Mouse (Mus musculus): ENCODE data around the gene Cdkn2d. TPM values are rescaled to one million over a fixed set of nuclear protein-coding genes. Genes with fewer than 3 reads are reported as not detected.

Gene Cdkn2d
- polyA plus RNA-seq, 1 experiment from 2014 or later = 87.1 TPM

- H3K4me3 ChIP-seq (ENCODE audit: low read depth, low read length) = no peak overlapping the region
- no peak overlapping the region for H3K9ac ChIP-seq (ENCODE audit: low read length)
- no peak overlapping the region for H3K27ac ChIP-seq (ENCODE audit: low read depth, low read length)
- no peaks in the 10 kb centered on the region for H3K9me3 ChIP-seq (ENCODE audit: control insufficient read depth, low read length)
- peaks cover 5% of the 10 kb centered on the region; the same call in 1 of the 2 replicates for H3K4me1 ChIP-seq (ENCODE audit: control insufficient read depth, insufficient read depth, low read length)
- no peak for DNase-seq (ENCODE audit: low spot score)
- no peak overlapping the region for H3K4me2 ChIP-seq (ENCODE audit: low read depth)
- ATAC-seq (ENCODE audit: insufficient read depth, low FRiP score, low TSS enrichment) = no peak
- WGBS = 68% methylated on average over 2 of the region's 2 CpGs
- H3K27me3 ChIP-seq (ENCODE audit: control insufficient read depth, insufficient read depth, low read length) = peaks cover 55% of the 10 kb centered on the region
- no peaks in the 10 kb centered on the region for H3K36me3 ChIP-seq (ENCODE audit: control insufficient read depth, insufficient read depth, low read length)
Measured at GRCm38 (mm10) chr9:21250509-21250908, 40.7 kb downstream of the Cdkn2d start.

GRCm38 (mm10) chr9:21249629-21250508, 41.3 kb downstream of the Cdkn2d start:
- DNase-seq (ENCODE audit: low spot score) (no peak), ATAC-seq (ENCODE audit: insufficient read depth, low FRiP score, low TSS enrichment) (no peak)
- Histone ChIP-seq H3K4me1 (ENCODE audit: control insufficient read depth, insufficient read depth, low read length) (peaks cover 7% of the 10 kb centered on the region; the same call in 1 of the 2 replicates), H3K9me3 (ENCODE audit: control insufficient read depth, low read length) (no peaks in the 10 kb centered on the region), H3K4me3 (ENCODE audit: low read depth, low read length) (no peak overlapping the region), H3K4me2 (ENCODE audit: low read depth) (no peak overlapping the region), H3K9ac (ENCODE audit: low read length) (no peak overlapping the region), H3K27me3 (ENCODE audit: control insufficient read depth, insufficient read depth, low read length) (peaks cover 61% of the 10 kb centered on the region), H3K27ac (ENCODE audit: low read depth, low read length) (no peak overlapping the region), H3K36me3 (ENCODE audit: control insufficient read depth, insufficient read depth, low read length) (no peaks in the 10 kb centered on the region)
- WGBS = 31% methylated on average over 17 of the region's 17 CpGs

GRCm38 (mm10) chr9:21248326-21248725, 42.9 kb downstream of the Cdkn2d start, which contains the start of gene S1pr5:
Gene S1pr5 (minus strand): TSS chr9:21248443.
- peaks cover 16% of the 10 kb centered on the region for H3K4me1 ChIP-seq (ENCODE audit: control insufficient read depth, insufficient read depth, low read length)
- no peak within 1 kb of the TSS for H3K27ac ChIP-seq (ENCODE audit: low read depth, low read length)
- no peak within 1 kb of the TSS for H3K4me3 ChIP-seq (ENCODE audit: low read depth, low read length)
- ATAC-seq (ENCODE audit: insufficient read depth, low FRiP score, low TSS enrichment) (no peak), DNase-seq (ENCODE audit: low spot score) (no peak)
- no peak within 1 kb of the TSS for H3K4me2 ChIP-seq (ENCODE audit: low read depth)
- H3K27me3 ChIP-seq (ENCODE audit: control insufficient read depth, insufficient read depth, low read length) = peaks cover 77% of the 10 kb centered on the region
- H3K9me3 ChIP-seq (ENCODE audit: control insufficient read depth, low read length) = no peaks in the 10 kb centered on the region
- no peaks in the 10 kb centered on the region for H3K36me3 ChIP-seq (ENCODE audit: control insufficient read depth, insufficient read depth, low read length)
- 2% methylated on average over 26 of the region's 30 CpGs for WGBS
- H3K9ac ChIP-seq (ENCODE audit: low read length) = no peak within 1 kb of the TSS

- ATAC-seq (ENCODE audit: insufficient read depth, low FRiP score, low TSS enrichment) (no peak), DNase-seq (ENCODE audit: low spot score) (no peak)
- Histone ChIP-seq H3K9ac (ENCODE audit: low read length) (no peak overlapping the region), H3K4me2 (ENCODE audit: low read depth) (no peak overlapping the region), H3K27me3 (ENCODE audit: control insufficient read depth, insufficient read depth, low read length) (peaks cover 79% of the 10 kb centered on the region), H3K27ac (ENCODE audit: low read depth, low read length) (no peak overlapping the region), H3K4me1 (ENCODE audit: control insufficient read depth, insufficient read depth, low read length) (peaks cover 16% of the 10 kb centered on the region), H3K36me3 (ENCODE audit: control insufficient read depth, insufficient read depth, low read length) (no peaks in the 10 kb centered on the region), H3K9me3 (ENCODE audit: control insufficient read depth, low read length) (no peaks in the 10 kb centered on the region), H3K4me3 (ENCODE audit: low read depth, low read length) (no peak overlapping the region)
- 67% methylated on average over 1 of the region's 1 CpGs for WGBS
Measured at GRCm38 (mm10) chr9:21246342-21246741, 44.9 kb downstream of the Cdkn2d start.

- peak overlapping the region; percentile 47 for H3K9ac ChIP-seq (ENCODE audit: low read length)
- 2% methylated on average over 16 of the region's 16 CpGs for WGBS
- peak overlapping the region; percentile 39 for H3K4me3 ChIP-seq (ENCODE audit: low read depth, low read length)
- peak overlapping the region; percentile 73 for H3K4me2 ChIP-seq (ENCODE audit: low read depth)
- no peaks in the 10 kb centered on the region for H3K36me3 ChIP-seq (ENCODE audit: control insufficient read depth, insufficient read depth, low read length)
- H3K4me1 ChIP-seq (ENCODE audit: control insufficient read depth, insufficient read depth, low read length) = peaks cover 16% of the 10 kb centered on the region
- H3K9me3 ChIP-seq (ENCODE audit: control insufficient read depth, low read length) = no peaks in the 10 kb centered on the region
- ATAC-seq (ENCODE audit: insufficient read depth, low FRiP score, low TSS enrichment) (no peak), DNase-seq (ENCODE audit: low spot score) (no peak)
- H3K27ac ChIP-seq (ENCODE audit: low read depth, low read length) = no peak overlapping the region
- H3K27me3 ChIP-seq (ENCODE audit: control insufficient read depth, insufficient read depth, low read length) = peaks cover 68% of the 10 kb centered on the region
Measured at GRCm38 (mm10) chr9:21245113-21245487, 46.1 kb downstream of the Cdkn2d start.

- Histone ChIP-seq H3K27me3 (ENCODE audit: control insufficient read depth, insufficient read depth, low read length) (peaks cover 62% of the 10 kb centered on the region), H3K9me3 (ENCODE audit: control insufficient read depth, low read length) (no peaks in the 10 kb centered on the region), H3K4me1 (ENCODE audit: control insufficient read depth, insufficient read depth, low read length) (peaks cover 16% of the 10 kb centered on the region), H3K36me3 (ENCODE audit: control insufficient read depth, insufficient read depth, low read length) (no peaks in the 10 kb centered on the region), H3K4me2 (ENCODE audit: low read depth) (peak overlapping the region; percentile 73), H3K4me3 (ENCODE audit: low read depth, low read length) (peak overlapping the region; percentile 39), H3K9ac (ENCODE audit: low read length) (peak overlapping the region; percentile 47), H3K27ac (ENCODE audit: low read depth, low read length) (0 out of 2 replicates have a peak overlapping the region, but pooled peaks have one; percentile 8)
- DNase-seq (ENCODE audit: low spot score) = peak; percentile 59
- ATAC-seq (ENCODE audit: insufficient read depth, low FRiP score, low TSS enrichment) = no peak
- under 1% methylated on average over 72 of the region's 72 CpGs for WGBS
Measured at GRCm38 (mm10) chr9:21244428-21245112, 46.6 kb downstream of the Cdkn2d start.

- no peak for DNase-seq (ENCODE audit: low spot score)
- 7% methylated on average over 42 of the region's 42 CpGs for WGBS
Measured at GRCm38 (mm10) chr9:21243826-21244427, 47.3 kb downstream of the Cdkn2d start.

GRCm38 (mm10) chr9:21241343-21241742, 49.9 kb downstream of the Cdkn2d start:
- Histone ChIP-seq H3K4me2 (ENCODE audit: low read depth) (no peak overlapping the region), H3K9me3 (ENCODE audit: control insufficient read depth, low read length) (no peaks in the 10 kb centered on the region), H3K4me1 (ENCODE audit: control insufficient read depth, insufficient read depth, low read length) (peaks cover 19% of the 10 kb centered on the region; the same call in 1 of the 2 replicates), H3K4me3 (ENCODE audit: low read depth, low read length) (no peak overlapping the region), H3K9ac (ENCODE audit: low read length) (no peak overlapping the region), H3K27me3 (ENCODE audit: control insufficient read depth, insufficient read depth, low read length) (peaks cover 34% of the 10 kb centered on the region), H3K36me3 (ENCODE audit: control insufficient read depth, insufficient read depth, low read length) (no peaks in the 10 kb centered on the region), H3K27ac (ENCODE audit: low read depth, low read length) (no peak overlapping the region)
- DNase-seq (ENCODE audit: low spot score) (peak; percentile 90), ATAC-seq (ENCODE audit: insufficient read depth, low FRiP score, low TSS enrichment) (no peak)
- 4% methylated on average over 11 of the region's 11 CpGs for WGBS

More at GRCm38 (mm10) chr9:21243826-21244427, 47.3 kb downstream of the Cdkn2d start:
- peaks cover 56% of the 10 kb centered on the region for H3K27me3 ChIP-seq (ENCODE audit: control insufficient read depth, insufficient read depth, low read length)
- no peak for ATAC-seq (ENCODE audit: insufficient read depth, low FRiP score, low TSS enrichment)
- H3K9me3 ChIP-seq (ENCODE audit: control insufficient read depth, low read length) = no peaks in the 10 kb centered on the region
- H3K4me2 ChIP-seq (ENCODE audit: low read depth) = peak overlapping the region; percentile 73
- peak overlapping the region; percentile 47 for H3K9ac ChIP-seq (ENCODE audit: low read length)
- no peak overlapping the region for H3K27ac ChIP-seq (ENCODE audit: low read depth, low read length)
- H3K36me3 ChIP-seq (ENCODE audit: control insufficient read depth, insufficient read depth, low read length) = no peaks in the 10 kb centered on the region
- H3K4me1 ChIP-seq (ENCODE audit: control insufficient read depth, insufficient read depth, low read length) = peaks cover 16% of the 10 kb centered on the region
- H3K4me3 ChIP-seq (ENCODE audit: low read depth, low read length) = peak overlapping the region; percentile 39

All from neural tube, embryonic 11.5 days (tissue).